Mouse (Mus musculus): ENCODE data around the gene B3galt4.

- TF ChIP-seq CTCF (IDR thresholded peaks at IDR 0.05; ENCODE audit: low read depth) (no peak), EP300 (optimal IDR thresholded peaks at IDR 0.05) (no peak)
These were observed 48.3 kb upstream of the B3galt4 start for GRCm38 (mm10) chr17:33999341-34000149.

All from stomach, postnatal 0 days (tissue).